Mouse (Mus musculus): ENCODE data around the gene Hyal3.

Gene Hyal3

DNA sequence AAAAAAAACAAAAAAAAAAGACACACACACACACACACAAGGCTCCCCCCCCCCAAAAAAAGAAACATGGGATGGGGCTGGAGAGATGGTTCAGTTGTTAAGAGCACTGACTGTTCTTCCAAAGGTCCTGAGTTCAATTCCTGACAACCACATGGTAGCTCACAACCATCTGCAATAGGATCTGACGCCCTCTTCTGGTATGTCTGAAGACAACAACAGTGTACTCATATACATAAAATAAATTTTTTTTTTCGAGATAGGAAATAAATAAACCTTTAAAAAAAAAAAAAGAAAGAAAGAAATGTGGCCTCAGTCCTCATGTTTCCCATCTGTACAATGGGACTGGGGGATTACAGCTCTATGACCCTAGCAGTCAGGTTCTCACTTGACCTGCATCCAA is 36.8 kb downstream of the Hyal3 start:
- no peak for DNase-seq (ENCODE audit: low read depth, low spot score)

DNA sequence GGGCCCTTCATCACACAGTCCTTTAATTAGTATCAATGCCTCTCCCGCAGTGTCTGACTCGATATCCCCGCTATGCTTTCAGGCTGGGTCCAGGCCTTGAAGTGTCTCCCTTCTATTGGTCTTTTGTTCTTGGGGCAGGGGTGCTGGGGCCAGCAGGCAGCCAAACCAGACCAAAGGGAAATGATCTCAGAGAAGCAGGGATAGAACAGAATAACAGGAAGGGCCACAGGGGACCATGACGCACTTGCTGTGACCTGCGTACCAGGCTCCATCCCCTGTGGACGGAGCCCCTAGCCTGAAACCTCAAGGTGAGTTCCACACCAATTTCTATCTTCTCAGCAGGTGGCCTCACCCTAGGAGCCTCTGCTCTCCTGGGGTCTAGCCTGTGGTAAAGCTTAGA is 37.5 kb downstream of the Hyal3 start:
- no peak for DNase-seq (ENCODE audit: low read depth, low spot score)

DNA sequence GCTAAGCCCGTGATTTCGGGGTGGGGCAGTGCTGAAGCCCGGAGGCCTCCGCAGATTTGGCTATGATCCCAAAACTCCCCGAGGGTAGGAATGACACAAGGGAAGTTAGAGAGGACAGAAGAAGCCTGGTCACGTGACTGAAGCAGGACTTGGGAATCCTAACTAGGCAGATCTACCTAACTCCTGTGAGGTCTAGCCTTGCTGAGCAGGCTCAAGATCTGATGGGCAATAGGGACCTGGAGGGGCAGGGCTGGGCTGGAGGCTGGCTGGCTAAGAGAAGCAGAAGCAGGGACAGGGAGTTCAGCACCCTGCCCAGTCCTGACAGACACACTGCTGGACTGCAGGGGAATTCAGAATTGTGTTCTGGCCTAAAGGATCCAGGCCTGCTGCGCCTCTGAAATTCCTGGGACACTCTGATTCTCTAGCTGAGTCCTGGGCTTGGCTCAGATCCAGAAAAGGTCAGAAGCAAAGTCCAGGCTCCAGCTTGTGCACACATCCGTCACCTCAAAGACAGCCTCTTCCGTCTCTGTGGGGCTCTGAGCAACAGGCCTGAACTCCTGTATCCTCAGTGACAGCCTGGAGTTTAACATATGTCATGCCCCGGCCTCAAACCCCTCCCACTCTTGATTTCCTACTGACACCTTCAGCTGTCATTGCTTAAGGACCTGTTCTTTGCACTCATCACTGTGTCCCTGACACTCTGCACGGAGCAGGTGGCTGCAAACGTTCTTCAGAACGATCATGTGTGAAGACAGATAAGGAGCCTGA is 38.3 kb downstream of the Hyal3 start:
- no peak for DNase-seq (ENCODE audit: low read depth, low spot score)

DNA sequence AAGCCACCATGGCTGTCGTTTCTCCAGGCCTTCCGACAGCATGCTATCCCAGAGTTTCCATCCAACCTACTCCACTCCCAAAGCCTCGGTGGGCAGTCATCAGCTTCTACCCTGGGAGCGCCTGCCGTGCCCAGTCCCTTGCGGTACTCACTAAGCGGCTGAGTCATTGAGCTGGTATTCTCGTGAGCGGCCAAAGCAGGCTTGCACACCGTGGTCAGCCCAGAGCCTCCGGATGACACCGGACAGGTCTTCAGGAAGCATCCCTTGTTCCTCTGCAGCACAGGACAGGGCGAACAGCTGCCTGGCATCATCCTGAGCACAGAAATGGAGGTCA is 38.9 kb downstream of the Hyal3 start:
- no peak for DNase-seq (ENCODE audit: low read depth, low spot score)

DNA sequence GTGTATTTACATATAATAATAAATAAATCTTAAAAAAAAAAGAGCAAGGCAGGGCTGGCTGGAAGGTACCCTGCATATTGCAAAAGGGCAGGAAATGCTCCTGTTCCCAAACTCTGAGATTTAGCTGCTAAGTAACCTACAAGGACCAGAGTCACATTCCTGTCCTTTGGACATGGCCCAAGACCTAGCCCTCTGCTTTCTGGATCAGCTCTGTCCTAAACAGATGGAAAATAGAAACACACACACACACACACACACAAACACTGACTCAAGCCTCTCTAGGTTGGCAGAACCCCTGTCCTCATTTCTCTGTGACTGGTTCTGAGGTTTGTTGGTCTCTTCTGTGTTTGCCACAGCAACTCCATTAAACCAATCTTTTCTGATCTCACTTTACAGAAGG is 40.3 kb downstream of the Hyal3 start:
- no peak for DNase-seq (ENCODE audit: low read depth, low spot score)

DNA sequence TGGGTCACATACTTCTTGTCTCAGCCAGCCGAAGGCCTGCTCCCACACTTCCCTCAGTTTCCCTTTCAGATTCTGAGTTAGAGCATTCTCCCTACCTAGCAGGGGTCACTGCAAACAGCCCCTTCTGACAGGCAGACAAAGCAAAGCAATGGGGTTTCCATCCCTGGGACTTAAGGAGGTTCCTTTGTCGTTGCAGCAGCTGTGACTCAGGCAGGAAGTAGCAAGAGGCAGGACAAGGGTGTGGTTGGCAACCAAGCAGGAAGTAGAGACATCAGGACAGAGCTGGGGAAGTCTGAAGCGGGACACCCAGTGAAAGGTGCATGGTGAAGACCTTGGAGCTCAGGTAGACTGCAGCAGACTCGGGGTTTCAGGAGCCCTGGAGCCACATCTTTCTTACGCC is 43.9 kb downstream of the Hyal3 start:
- DNase-seq (ENCODE audit: low read depth, low spot score), result no peak

DNA sequence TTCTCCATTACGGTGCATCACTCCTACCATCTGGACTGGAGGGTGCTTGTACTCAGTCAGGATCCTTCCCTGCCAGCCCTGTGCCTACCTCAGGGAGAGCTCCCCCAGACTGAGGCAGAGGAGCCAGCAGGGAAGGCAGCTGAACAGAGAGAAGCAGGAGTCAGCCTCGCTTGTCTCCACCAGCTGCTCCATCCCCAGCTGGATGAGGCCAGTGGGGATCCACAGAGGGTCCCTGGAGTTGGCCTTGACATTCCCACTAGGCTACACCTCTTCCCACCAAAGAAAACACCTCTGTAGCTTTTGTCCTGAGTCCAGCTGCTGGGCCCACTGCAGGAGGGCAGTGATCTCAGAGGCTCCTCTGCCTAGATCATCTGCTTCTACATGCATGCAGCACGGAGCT is 44.3 kb downstream of the Hyal3 start:
- DNase-seq (ENCODE audit: low read depth, low spot score), result no peak

DNA sequence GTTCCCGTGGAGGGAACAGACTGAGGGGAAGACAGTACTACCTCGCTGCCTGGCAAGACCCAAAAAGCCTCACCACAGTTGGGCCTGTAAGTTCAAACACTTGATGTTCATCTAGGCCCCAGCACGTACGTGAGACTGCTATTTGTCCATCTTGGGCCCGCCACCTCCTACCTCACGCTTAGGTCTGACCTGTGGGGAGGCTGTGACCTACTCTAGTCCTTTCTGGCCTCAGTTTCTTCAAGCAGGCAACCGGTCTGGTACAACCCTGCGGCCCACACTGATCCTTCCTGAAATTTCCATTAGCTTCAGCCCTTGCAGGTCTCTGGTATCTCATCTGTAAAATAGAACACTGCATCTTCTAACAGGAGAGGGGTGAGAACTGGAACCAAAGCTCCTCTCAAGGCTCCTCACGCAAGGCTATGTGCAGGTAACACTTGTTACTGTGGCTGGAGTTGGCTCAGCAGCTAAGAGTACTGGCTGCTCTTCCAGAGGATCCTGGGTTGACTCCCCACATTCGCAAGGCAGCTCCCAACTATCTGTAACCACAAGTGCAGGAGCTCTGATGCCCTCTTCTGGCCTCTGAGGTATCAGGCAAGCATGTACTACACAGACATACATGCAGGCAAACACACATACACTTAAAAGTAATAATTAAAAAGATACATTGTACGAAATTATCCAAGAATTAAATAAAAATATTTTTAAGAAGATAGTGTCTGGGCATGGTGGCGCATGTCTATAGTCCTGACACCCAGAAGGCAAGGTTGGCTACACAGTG is 44.9 kb downstream of the Hyal3 start:
- no peak for DNase-seq (ENCODE audit: low read depth, low spot score)

DNA sequence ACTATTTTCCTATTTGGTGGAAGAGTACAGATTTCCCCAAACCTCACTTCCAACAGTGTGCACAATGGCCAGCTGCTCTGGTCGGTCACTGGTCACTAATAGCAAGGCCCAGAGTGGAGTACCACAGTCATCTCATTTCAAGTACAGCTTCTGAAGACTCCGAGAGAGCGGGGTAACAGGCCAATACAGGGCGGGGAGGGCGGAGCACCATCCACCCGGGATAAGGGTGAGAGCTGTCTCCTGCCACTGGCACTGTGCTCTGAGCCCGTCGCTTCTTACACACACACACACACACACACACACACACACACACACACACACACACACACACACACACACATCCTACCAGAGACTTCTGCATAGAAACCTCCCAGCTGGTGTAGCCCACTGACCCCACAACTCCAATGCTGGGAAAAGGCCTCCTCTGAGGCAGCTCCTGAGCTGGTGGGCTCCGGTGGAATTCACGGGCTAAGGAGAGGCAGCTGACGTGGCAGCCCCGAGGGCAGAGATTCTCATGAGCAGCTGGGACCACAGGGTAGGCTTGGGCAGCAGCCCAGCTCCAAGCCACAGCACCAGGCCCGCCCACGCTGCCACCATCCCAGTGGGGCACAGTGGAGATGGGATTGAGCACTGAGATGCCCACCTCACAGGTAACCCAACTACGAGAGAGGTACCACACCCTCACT is 45.7 kb downstream of the Hyal3 start:
- DNase-seq (ENCODE audit: low read depth, low spot score), result no peak

DNA sequence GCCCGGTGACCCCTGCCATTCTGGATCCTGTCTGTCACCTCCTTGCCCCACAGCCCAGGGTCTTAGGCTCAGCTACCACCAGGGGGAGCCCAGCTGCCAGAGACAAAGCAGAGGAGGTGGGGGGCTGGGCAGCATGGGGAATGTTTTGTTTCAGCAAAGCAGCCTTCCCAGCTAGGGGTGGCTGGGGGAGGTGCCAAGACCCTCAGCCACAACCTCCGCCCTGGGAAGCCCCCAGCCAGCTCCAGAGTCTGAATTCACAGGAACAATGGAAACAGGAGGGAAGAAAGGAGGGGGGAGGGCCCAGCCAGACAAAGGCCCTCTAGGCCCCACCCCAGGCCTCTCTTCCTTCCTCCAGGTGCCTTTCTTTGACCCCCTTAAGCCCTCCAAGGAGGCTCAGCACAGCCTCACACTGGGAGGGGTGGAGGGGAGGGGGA is 46.2 kb downstream of the Hyal3 start:
- peak; percentile 79 for DNase-seq (ENCODE audit: low read depth, low spot score)

DNA sequence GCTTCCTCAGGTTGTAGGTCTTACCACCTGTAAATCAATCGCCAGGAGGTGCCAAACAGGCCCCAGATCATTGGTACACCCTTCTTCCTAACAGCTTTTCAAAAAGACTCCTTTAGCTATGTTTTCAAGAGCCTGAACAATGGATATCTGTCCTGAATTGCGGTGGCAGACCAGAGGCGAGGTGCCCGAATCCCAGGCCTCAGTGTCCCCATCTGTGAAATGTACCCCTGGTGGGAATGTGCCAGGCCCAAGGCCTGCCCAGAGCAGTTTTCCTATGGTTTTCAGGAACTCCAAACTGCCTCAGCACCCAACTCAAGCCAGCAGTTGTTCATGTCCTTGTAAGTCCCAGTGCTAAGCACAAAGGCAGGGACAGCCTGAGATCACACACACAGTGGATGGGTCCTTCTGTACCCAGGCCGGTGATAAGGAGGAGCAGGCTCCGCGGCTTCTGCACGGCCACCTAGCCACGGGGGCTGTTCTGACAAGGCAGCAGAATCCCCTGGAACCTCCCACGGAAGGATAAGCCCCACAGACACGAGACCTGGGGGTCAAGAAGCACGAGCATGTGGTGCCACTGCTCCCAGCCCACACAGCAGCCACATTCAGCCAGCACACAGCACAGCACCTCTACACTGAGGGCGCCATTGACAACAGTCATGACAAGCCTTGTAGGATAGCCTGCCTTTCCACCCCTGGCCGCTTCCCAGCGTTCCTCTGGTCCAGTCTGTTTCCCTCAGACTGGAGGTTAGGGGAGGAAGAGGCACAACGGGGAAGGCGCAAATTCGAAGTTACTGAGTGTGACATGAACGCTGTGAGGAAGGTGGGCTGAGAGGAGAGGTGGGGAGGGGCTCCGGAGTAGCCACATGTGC is 47.0 kb downstream of the Hyal3 start:
- no peak for DNase-seq (ENCODE audit: low read depth, low spot score)

DNA sequence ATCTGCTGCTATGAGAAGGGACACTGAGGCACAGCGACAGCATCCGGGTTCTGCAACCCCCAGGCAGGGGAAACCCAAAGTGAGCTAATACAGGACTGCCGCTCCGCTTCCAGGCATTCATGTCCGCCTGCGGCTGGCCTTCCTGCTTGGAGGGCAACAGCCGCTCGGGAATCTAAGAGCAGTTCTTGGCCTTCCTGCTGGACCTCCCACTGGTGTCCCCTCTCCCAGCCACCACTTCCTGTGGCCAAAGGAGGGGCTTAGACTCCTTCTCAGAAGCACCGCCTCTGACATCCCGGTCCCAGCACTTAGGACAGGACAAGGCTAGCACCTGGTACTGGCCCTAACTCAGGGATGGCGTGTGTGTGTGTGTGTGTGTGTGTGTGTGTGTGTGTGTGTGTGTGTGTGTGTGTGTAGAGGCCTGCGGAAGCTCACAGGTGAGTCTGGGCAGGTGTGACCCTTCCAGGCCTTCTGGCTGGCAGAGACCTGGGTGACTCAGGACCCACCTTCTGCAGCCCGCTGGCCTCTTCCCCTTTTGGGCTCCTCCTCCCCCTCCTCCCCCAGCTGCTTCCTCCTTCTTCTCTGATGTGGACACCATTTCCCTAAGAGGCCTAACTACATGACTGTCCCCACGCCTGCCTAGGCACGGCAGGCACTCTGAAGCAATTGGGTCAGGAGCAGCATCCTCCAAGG is 48.2 kb downstream of the Hyal3 start:
- DNase-seq (ENCODE audit: low read depth, low spot score), result no peak

DNA sequence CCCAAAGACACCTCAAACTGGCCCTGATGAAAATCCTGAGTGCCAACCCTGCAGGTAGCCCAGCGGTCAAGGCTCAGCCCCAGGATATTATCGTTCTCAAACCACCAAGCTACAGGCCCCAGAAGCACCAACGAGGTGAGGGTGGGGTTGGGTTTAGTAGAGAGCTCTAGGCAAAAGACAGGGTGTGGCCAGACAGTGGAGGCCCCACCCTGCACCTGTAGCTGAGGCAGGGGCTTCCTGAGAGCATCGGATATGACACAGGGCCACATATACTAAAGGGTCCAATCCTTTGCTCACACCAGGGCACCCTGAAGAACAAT is 48.8 kb downstream of the Hyal3 start:
- DNase-seq (ENCODE audit: low read depth, low spot score), result no peak

DNA sequence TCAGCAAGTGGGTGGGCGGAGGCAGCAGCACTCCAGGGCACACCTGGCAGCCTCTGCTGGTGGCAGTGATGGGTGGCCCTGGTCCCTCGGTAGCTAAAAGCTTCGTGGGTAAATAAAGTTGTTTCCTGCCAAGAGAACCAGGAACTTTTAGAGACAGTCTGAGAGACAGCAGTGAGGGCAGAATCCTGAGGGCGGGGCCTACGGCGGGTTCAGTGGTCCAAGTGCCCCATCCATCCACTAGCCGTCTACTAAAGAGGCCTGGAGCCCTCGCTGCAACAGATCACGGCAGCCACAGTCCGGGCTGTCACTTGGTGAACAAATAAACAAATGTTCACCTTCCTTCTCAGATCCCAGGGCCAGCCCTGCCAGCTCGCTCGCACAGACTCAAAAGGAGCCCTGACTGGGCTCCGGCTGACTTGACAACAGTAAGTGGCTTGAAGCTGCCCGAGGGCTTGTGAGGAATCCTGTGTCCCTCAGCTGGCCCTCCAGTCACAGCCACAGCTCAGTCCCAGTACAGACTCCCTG is 49.3 kb downstream of the Hyal3 start:
- DNase-seq (ENCODE audit: low read depth, low spot score), result no peak

DNA sequence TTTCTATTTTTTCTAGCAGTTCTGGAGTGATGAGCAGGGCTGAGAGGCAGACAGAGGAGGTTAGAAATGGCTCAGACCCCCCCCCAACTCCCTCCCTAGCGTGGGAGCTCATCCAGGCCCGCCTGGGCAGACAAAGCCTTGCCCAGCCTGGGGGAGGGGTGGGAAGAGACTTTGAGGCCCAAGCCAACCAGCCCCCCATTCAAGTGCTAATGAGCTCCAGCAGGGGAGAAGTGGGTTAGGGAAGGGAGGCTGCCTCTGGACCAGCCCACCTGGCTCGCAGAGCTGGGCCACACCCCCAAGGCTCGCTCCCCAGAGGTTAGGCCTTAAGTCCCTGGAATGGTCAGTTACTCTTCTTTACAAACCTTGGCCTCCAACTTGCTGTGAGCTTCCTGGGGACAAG is 50.0 kb downstream of the Hyal3 start:
- no peak for DNase-seq (ENCODE audit: low read depth, low spot score)

DNA sequence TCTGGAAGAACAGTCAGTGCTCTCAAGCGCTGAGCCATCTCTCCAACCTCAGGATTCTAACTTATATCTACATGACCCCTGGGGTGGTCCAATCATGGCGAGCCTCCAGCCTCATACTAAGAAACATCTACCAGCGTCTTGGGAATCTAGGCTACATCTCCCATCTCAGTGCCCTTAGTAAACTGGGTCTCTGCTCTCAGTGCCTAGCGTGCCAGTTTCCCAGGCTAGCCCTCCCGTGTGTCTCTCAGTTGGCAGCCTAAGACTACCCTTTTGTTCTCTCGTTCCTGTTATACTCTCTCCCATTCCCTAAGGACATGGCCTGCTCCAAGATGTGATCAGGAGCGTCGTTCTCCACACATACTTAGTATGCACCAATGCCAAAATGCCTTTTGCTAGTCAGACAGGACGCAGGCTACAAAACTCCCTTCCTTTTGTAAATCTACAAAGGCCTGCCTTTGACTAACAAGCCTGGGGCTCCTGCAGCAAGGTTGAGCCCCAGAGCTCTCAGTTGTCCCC is 50.8 kb downstream of the Hyal3 start:
- no peak for DNase-seq (ENCODE audit: low read depth, low spot score)

DNA sequence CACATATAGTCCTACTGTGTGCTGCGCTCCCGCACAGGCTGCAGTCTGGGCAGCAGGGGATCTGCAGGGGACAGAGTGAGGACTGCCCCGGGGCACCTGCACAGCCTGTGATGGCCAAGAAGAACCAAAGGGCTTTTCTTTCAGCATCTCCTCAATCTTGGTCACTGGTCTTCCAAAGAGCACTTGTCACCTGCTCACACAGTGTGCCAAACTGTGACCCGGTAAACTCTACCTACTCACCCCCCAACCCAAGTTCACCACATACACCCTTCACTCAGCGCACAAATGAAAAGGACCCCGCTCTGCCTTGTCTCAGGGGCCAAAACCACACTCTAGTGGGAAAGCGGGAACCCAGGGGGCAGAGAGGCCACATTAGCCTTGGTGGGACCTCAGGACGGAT is 51.2 kb downstream of the Hyal3 start:
- no peak for DNase-seq (ENCODE audit: low read depth, low spot score)

DNA sequence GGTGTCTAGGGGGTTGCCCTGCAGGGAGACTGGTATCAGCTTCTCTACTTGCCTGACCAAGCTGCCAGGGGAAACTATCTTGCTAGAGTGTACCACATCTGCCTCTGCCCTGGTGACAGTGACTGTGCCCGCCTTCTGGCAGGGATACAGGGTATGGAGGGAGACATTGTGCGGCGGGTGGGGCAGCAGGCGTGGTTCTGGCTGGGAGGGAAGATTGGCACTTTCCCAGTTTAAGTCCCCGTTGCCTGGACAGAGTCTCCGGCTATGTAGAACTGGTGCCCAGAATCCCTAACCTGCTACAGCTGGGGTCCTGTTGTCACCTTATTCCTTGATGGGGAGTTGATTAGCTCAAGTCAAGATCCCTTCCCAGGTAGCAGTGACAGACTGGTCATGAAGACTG is 51.9 kb downstream of the Hyal3 start:
- DNase-seq (ENCODE audit: low read depth, low spot score), result no peak

DNA sequence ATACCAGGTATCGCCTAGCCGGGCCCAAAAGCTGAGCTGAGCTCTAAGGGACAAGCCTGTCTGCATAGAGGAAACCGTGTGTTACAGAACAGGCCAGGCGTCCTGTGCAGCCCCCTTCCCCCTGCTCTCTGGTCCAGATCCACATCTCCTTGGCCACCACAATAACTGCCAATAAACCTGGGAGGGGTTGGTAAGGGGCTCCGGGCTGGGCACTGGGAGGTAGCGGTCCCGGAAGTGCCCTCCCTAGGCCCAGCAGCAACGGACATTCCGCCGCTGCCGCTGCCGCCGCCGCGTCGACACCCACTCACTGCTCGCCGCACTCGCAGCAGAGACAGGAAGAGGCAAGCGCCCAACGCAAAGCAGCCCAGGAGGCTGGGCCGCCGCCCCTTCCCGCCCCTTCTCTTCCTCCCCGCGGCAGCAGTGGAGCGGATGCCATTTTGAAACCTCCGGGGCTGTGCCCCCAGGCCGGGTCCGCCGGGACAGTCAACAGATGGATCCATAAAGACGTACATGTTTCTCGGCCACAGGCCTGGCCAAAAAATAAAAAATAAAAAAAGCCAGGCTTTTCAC is 52.6 kb downstream of the Hyal3 start:
- DNase-seq (ENCODE audit: low read depth, low spot score), result no peak

DNA sequence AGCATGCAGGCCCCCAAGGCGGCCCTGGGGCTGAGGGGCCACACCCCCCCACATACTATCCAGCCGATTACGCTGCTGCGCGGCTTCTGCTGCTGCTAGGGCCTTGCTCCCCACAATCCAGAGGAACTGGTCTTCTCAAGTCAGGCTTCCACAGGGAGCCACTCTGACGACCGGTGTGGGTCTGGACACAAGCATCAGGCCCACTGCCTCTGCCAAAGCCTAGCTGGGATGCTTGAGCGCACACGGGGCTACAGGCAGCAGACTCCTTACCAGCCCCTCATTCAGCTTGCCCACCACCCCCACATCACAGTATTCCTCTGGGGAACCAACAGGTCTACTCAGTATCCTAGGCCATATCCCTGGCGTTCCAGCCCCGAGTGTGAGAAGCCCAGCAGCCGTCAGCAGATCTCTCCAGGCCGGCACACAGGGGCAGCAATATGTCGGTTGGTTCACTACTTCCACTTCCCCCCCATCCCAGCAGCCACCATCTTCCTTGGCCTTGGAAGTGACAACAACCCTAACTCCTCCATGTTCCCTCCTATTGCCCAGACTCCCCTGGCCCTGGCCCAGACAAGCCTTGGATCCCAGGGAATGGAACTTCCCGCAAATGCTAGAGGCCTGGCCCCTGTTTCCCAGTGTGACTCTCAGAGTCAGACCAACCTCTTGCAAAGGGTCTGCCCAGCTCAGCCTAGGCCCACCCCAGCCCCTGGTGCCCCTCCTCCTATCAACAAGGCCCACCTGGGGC is 53.2 kb downstream of the Hyal3 start:
- no peak for DNase-seq (ENCODE audit: low read depth, low spot score)
